Mouse (Mus musculus): Measurements from ENCODE around the gene Pigx.

Pigx gene

GRCm38 (mm10) chr16:32099638-32100150, at the start of gene Pigx, which contains the start of gene Cep19:
TSS of gene Pigx (minus strand) at chr16:32099740.
TSS of gene Cep19 (plus strand) at chr16:32099800.
- WGBS: under 1% methylated on average over 34 of the region's 34 CpGs

- WGBS: 56% methylated on average over 12 of the region's 13 CpGs
Measured at GRCm38 (mm10) chr16:32147589-32148207, 48.2 kb upstream of the Pigx start.

- 94% methylated on average over 17 of the region's 17 CpGs for WGBS
Measured at GRCm38 (mm10) chr16:32144592-32144991, 45.1 kb upstream of the Pigx start.

GRCm38 (mm10) chr16:32143766-32144165, 44.2 kb upstream of the Pigx start:
- 96% methylated on average over 15 of the region's 15 CpGs for WGBS

GRCm38 (mm10) chr16:32138954-32139353, 39.4 kb upstream of the Pigx start:
- WGBS: 83% methylated on average over 1 of the region's 1 CpGs

- WGBS: 86% methylated on average over 7 of the region's 7 CpGs
Measured at GRCm38 (mm10) chr16:32135842-32136357, 36.4 kb upstream of the Pigx start.

- WGBS: 93% methylated on average over 3 of the region's 3 CpGs
Measured at GRCm38 (mm10) chr16:32133148-32133547, 33.6 kb upstream of the Pigx start.

GRCm38 (mm10) chr16:32130190-32130826, 30.8 kb upstream of the Pigx start:
- 75% methylated on average over 16 of the region's 16 CpGs for WGBS

GRCm38 (mm10) chr16:32129449-32130189, 30.1 kb upstream of the Pigx start:
- 76% methylated on average over 20 of the region's 20 CpGs for WGBS

GRCm38 (mm10) chr16:32127046-32127445, 27.5 kb upstream of the Pigx start:
- whole genome bisulfite sequencing: 80% methylated on average over 4 of the region's 4 CpGs

GRCm38 (mm10) chr16:32125364-32125763, 25.8 kb upstream of the Pigx start:
- 87% methylated on average over 3 of the region's 3 CpGs for WGBS

- 63% methylated on average over 17 of the region's 17 CpGs for WGBS
Measured at GRCm38 (mm10) chr16:32124444-32125335, 25.1 kb upstream of the Pigx start.

GRCm38 (mm10) chr16:32124020-32124419, 24.5 kb upstream of the Pigx start:
- WGBS: 92% methylated on average over 7 of the region's 7 CpGs

GRCm38 (mm10) chr16:32120454-32120853, 20.9 kb upstream of the Pigx start:
- 81% methylated on average over 3 of the region's 3 CpGs for WGBS

GRCm38 (mm10) chr16:32116186-32116585, 16.6 kb upstream of the Pigx start:
- 61% methylated on average over 5 of the region's 5 CpGs for WGBS

- 65% methylated on average over 6 of the region's 6 CpGs for WGBS
Measured at GRCm38 (mm10) chr16:32115781-32116180, 16.2 kb upstream of the Pigx start.

- 10% methylated on average over 15 of the region's 15 CpGs for WGBS
Measured at GRCm38 (mm10) chr16:32114968-32115695, 15.6 kb upstream of the Pigx start.

GRCm38 (mm10) chr16:32114406-32114805, 14.9 kb upstream of the Pigx start:
- WGBS: 78% methylated on average over 10 of the region's 10 CpGs

GRCm38 (mm10) chr16:32113541-32114218, 14.1 kb upstream of the Pigx start:
- WGBS: 41% methylated on average over 23 of the region's 23 CpGs
